Mouse (Mus musculus) c-Kit-positive CD71-positive TER-119-positive erythroid progenitor cells, embryonic 14.5 days (primary cell): Measurements from ENCODE around the gene Rps19bp1.

Source experiments
- DNase-seq: peaks from one replicate; pipeline ENCODE4 v3.0.0-alpha.2; 2013; ENCODE audit warnings: low spot score

Gene Rps19bp1

DNA sequence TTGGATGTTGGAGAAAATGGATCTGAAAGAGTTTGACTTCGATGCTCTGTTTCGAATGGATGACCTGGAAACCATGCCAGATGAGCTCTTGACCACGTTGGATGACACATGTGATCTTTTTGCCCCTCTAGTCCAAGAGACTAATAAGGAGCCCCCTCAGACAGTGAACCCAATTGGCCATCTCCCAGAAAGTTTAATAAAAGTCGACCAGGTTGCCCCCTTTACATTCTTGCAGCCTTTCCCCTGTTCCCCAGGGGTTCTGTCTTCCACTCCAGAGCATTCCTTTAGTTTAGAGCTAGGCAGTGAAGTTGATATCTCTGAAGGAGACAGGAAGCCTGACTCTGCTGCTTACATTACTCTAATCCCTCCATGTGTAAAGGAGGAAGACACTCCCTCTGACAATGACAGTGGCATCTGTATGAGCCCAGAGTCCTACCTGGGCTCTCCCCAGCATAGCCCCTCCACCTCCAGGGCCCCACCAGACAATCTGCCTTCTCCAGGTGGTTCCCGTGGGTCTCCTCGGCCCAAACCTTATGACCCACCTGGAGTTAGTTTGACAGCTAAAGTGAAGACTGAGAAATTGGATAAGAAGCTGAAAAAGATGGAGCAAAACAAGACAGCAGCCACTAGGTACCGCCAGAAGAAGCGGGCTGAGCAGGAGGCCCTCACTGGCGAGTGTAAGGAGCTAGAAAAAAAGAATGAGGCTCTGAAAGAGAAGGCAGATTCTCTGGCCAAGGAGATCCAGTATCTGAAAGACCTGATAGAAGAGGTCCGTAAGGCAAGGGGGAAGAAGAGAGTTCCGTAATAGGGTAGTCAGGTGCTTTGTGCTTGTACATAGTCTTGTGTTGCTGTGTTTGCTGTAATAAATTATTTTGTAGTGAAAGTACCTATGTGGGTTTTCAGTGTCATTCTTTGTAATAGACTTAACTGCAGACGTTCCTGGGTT, 7.2 kb downstream of the Rps19bp1 start:
- DNase-seq = no peak

DNA sequence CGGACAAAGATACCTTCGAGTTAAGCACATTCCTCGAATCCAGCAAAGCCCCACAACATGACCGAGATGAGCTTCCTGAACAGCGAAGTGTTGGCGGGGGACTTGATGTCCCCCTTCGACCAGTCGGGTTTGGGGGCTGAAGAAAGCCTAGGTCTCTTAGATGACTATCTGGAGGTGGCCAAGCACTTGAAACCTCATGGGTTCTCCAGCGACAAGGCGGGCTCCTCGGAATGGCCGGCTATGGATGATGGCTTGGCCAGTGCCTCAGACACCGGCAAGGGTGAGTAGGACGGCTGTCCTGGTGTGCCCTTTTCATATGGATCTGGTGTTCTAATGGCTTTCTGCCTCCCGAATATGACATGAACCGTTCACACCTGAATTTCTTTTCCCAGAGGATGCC, 7.9 kb downstream of the Rps19bp1 start:
- DNase-seq = no peak

DNA sequence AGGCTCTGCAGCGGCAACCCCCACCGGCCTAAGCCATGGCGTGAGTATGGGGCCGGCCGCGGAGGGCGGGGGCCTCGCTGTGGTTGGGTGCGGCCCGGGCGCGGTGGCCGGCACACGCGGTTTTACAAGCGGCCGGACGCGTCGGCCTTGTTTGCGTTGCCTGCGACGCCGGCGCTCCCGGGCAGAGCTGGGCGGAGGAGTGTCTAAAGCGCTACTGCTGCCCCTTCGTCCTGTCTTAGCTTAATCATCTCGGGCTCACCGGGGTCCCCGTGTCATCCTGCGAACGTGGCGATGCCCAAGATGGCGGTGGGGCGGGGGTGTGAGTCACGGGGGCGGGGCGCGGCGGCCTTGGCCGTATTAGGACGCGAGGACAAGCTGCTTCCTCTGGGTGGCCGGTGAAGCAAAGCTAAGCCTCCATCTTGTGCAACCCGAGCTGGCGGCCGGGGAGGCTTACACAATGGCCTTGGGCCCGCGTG, 8.4 kb downstream of the Rps19bp1 start:
- peak; percentile 75 for DNase-seq

DNA sequence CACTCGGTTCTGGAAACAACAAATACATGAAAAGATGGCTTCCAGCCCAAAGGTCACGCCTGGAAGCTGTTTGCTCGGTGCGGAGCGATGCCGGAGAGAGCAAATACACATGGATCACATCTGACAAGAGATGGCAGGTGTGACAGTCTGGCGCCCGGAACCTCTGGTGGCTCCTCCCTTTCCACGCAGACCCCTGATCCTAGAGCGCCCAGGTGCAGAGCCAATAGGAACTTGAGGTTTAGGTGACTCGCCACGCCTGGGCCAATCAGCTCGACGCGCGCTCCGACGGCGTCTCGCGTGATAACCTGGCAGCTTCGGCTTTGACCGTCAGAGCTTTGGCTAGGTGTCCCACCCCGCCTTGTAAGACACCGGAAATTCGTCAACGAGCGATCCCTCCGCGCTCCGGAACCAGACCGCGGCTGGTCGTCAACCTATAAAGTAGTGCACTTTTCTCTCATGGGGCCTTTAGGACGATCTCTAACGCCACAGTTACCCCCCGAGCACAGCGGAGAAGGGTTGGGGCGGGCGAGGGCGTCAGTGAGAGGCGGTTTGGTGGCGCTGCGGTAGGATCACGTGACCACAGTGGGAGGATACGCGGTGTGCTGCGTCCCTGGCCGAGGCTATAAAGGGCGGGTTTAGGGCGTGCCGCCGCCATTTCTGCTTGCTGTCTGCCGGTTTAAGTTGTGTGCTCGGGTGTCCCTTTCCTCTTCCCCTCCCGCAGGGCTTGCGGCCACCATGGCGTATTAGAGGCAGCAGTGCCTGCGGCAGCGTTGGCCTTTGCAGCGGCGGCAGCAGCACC, 9.1 kb downstream of the Rps19bp1 start, which contains the start of gene Atf4:
Atf4 (plus strand) TSS at position 338 of the 799 bp plus-strand sequence.
- DNase-seq = peak; percentile 97

- no peak for DNase-seq
Observed at GRCm38 (mm10) chr15:80254207-80254606, 9.9 kb downstream of the Rps19bp1 start.

DNA sequence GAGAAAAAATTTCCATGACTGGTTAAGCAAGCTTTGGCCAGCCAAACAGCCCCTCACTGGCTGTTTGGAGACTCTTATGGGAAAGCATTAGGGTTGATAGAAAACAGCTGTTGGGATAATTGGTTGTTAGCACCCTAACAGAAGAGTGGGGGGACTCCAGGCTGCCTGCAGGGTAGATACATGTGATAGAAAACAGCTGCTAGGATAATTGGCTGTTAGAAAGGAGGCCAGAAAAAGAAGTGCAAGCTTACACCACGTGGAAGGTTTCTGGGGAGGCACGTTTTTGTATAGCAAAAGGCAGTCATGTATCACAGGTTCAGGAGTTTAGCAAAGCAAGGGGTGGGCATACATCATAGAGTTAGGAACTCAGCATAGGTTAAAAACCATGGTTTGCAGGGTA, 10.6 kb downstream of the Rps19bp1 start:
- DNase-seq = no peak

GRCm38 (mm10) chr15:80250586-80250985, 13.5 kb downstream of the Rps19bp1 start:
- peak; percentile 76 for DNase-seq

- DNase-seq = no peak
Observed at GRCm38 (mm10) chr15:80249672-80250071, 14.4 kb downstream of the Rps19bp1 start.

- no peak for DNase-seq
Observed at GRCm38 (mm10) chr15:80248596-80248995, 15.5 kb downstream of the Rps19bp1 start.

DNA sequence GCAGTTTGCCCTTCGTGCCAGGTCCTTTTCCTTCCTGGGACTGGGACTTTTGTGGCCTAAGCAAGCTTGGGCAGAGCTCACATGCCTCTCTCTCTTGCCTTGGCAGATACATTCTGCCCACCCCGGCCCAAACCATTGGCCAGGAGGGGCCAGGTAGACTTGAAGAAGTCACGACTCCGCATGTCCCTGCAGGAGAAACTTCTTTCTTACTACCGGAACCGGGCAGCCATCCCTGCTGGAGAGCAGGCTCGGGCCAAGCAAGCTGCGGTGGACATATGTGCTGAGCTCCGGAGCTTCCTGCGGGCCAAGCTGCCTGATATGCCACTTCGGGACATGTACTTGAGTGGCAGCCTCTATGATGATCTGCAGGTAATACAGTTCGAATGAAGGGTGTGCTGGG, 16.0 kb downstream of the Rps19bp1 start:
- no peak for DNase-seq

DNA sequence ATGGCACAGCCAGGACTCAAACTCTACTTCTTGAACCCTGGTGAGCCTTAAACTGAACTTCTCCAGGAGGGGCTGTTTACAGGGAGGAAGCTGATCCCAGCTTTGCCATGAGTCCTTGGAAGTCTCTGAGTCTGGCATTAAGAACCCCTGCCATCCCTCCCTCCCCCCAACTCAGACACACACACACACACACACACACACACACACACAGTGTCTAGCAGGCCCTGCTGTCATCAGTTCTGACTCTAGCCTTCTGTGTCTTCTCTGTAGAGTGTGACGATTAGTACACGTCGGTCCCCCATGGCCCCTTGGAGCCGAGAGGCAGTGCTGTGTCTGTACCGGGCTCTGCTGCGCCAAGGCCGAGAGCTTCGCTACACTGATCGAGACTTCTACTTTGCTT, 28.6 kb downstream of the Rps19bp1 start, which contains the start of gene AC140267.1:
AC140267.1 (plus strand) TSS at position 301 of the 400 bp plus-strand sequence.
- DNase-seq = no peak

GRCm38 (mm10) chr15:80233733-80234509, 30.2 kb downstream of the Rps19bp1 start, which contains the start of gene Mief1:
Mief1 (plus strand) TSS chr15:80234018.
- peak; percentile 99 for DNase-seq

DNA sequence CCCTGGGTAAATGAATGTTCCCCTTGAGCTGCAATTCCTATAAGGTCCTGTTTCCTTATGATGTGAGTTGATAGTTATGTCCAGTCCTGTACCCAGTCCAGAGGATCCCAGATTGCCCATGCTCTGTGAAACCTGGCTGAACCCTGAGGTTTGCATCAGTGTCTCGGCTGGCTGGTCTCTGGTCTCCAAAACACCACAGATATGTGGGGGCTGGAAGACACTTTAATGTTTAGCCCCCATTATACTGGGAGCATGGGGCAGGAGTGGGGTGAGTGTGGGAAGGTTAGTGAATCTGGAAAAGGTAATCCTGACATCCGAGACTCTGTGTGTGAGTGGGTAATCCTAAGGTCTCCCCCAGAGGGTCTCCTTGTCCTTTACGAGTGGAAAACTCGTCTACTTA, 31.1 kb downstream of the Rps19bp1 start:
- DNase-seq = no peak

GRCm38 (mm10) chr15:80232331-80232730, 31.8 kb downstream of the Rps19bp1 start:
- no peak for DNase-seq

- no peak for DNase-seq
Observed at GRCm38 (mm10) chr15:80228071-80228800, 35.9 kb downstream of the Rps19bp1 start.

DNA sequence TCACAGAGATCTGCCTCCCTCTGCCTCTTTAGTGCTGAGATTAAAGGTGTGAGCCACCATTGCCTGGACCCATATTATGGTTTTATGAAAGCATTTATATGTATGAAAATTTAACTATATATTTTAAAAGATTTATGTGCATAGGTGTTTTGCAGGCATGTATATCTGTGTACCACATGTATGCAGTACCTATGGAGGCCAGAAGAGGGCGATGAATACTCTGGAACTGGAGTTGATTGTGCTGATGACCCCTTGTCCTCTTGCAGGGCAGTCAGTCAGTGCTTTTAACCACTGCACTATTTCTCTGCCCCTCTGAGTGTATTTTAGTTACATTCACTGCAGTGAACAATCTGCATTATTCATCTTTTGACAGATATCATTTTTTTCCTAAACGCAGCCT, 38.3 kb downstream of the Rps19bp1 start:
- DNase-seq = peak; percentile 75

DNA sequence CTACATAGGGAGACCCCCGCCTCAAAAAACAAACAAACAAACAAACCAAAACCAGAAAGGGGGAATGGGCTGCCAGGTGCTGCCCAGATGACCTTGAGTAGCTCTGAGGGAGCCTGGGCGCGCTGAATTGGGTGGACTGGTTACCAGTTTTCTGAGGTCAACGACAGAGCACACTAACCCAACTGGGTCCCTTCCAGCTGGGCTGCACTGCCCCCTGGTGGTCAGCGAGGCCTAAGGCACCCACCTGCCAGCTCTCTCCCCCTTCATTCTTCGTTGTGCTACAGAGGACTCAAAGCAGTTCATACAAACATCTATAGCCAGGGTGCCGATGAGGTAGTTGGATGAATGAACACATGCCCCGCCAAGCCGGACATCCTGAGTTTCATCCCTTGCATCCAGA, 38.9 kb downstream of the Rps19bp1 start:
- peak; percentile 84 for DNase-seq

GRCm38 (mm10) chr15:80223751-80224150, 40.4 kb downstream of the Rps19bp1 start:
- no peak for DNase-seq

DNA sequence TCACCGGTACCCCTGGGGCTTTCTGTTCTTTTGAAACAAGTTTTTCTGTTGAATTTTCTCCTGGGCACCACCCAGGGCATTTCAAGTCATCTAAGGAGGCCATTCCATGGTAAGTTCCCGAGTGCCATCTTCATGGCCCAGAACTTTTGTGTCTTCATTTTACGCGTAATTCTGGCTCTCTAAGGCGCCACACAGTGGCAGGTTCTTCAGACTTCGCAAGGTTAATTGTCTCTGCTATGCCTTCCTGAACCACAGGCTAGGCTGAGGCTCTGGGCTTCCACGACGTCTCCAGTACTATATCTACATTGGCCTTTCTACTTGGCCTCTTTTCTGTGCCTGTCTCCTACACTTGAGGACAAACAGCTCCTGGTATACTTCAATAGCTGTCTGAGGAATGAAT, 43.1 kb downstream of the Rps19bp1 start:
- no peak for DNase-seq

DNA sequence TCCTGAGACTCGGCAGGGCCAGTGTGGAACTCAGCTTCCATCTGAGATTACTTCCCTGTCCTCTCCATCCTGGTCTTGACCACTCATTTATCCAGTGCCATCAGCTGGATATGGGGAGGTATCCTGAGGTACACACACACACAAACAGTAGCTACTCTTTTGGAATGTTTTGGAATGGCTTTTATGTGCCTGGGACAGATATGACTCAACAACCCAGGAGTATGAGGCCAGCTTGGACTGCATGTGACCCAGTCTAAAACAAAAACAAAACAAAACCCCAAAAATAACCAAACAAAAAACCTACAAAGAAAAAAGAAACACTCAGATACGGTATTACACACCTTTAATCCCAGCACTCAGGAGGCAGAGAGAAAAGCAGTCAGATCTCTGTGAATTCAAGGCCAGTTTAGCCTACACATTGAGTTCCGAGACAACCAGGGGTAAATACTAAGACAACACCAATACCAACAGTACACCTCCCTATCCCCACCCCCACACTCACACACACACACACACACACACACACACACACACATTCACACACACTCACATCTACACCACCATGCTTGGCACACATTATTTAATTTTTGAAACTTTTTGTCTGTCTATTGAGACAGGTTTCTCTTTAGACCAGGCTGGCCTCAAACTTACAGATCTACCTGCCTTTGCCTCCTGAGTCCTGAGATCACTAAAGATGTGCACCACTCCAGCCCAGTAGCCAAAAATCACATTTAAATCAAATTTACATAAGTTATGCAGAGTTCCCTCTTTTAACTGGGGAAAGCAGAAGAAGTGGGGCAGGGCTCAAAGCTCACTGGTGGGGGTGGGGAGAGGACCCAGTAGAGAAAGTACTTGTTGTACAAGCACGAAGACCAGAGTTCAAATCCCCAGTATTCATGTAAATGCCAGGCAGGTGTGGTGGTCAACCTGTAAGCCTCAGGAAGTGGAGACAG, 44.1 kb downstream of the Rps19bp1 start:
- DNase-seq = no peak
